In genomic region chr11:108752765-108753164, GRCm38 (mm10) we compare ENCODE assay signal across 18 mouse cellular contexts.
DNase-seq lines count a peak whose midpoint lies in the region; ATAC-seq lines count a peak whose summit lies in the region.
"Had no signal": no experiment of that assay in that cellular context is flagged by ENCODE, and none has a peak within 500 bp of the region (broad histone marks: within the 10 kb centered on the region; RNA-seq: fewer than 3 reads in every experiment).

No protein-coding gene starts in this region.

- no peaks in the 10 kb centered on the region for H3K36me3 ChIP-seq in forebrain, embryonic 12.5 days (replicated peaks)
- H3K36me3 ChIP-seq in forebrain, embryonic 14.5 days (ENCODE audit: control insufficient read depth, insufficient read depth, low read length), result no peaks in the 10 kb centered on the region
- no peaks in the 10 kb centered on the region for H3K36me3 ChIP-seq in heart, embryonic 13.5 days
- H3K36me3 ChIP-seq in limb, embryonic 13.5 days, result no peaks in the 10 kb centered on the region
- H3K36me3 ChIP-seq in limb, embryonic 10.5 days, result no peaks in the 10 kb centered on the region
- H3K36me3 ChIP-seq: embryonic facial prominence, embryonic 13.5 days; G1E; hindbrain, embryonic 13.5 days; liver, embryonic 13.5 days; midbrain, embryonic 13.5 days; neural tube, embryonic 15.5 days; stomach, embryonic 15.5 days had no signal

- 90% methylated on average over 2 of the region's 2 CpGs for WGBS in forebrain, embryonic 12.5 days
- 82% methylated on average over 2 of the region's 2 CpGs for WGBS in forebrain, embryonic 14.5 days
- WGBS in heart, embryonic 13.5 days, result 84% methylated on average over 2 of the region's 2 CpGs
- 75% methylated on average over 2 of the region's 2 CpGs for WGBS in limb, embryonic 13.5 days
- 93% methylated on average over 2 of the region's 2 CpGs for WGBS in limb, embryonic 10.5 days

- H3K9me3 ChIP-seq in forebrain, embryonic 12.5 days, result no peaks in the 10 kb centered on the region
- no peaks in the 10 kb centered on the region for H3K9me3 ChIP-seq in forebrain, embryonic 14.5 days (replicated peaks; ENCODE audit: control insufficient read depth, low read length)
- H3K9me3 ChIP-seq in heart, embryonic 13.5 days, result no peaks in the 10 kb centered on the region
- no peaks in the 10 kb centered on the region for H3K9me3 ChIP-seq in limb, embryonic 13.5 days
- no peaks in the 10 kb centered on the region for H3K9me3 ChIP-seq in limb, embryonic 10.5 days (replicated peaks)
- H3K9me3 ChIP-seq: embryonic facial prominence, embryonic 13.5 days; hindbrain, embryonic 13.5 days; liver, embryonic 13.5 days; midbrain, embryonic 13.5 days; neural tube, embryonic 15.5 days; stomach, embryonic 15.5 days had no signal

- no peaks in the 10 kb centered on the region for H3K27me3 ChIP-seq in forebrain, embryonic 12.5 days
- no peaks in the 10 kb centered on the region for H3K27me3 ChIP-seq in forebrain, embryonic 14.5 days (replicated peaks; ENCODE audit: control insufficient read depth, insufficient read depth, low read length)
- no peaks in the 10 kb centered on the region for H3K27me3 ChIP-seq in heart, embryonic 13.5 days (replicated peaks)
- no peaks in the 10 kb centered on the region for H3K27me3 ChIP-seq in limb, embryonic 13.5 days
- H3K27me3 ChIP-seq in limb, embryonic 10.5 days (ENCODE audit: low read depth, poor library complexity, severe bottlenecking), result no peaks in the 10 kb centered on the region
- H3K27me3 ChIP-seq: embryonic facial prominence, embryonic 13.5 days; hindbrain, embryonic 13.5 days; liver, embryonic 13.5 days; midbrain, embryonic 13.5 days; neural tube, embryonic 15.5 days; Patski; stomach, embryonic 15.5 days had no signal

- peaks cover 10% of the 10 kb centered on the region for H3K4me1 ChIP-seq in forebrain, embryonic 12.5 days
- H3K4me1 ChIP-seq in forebrain, embryonic 14.5 days (ENCODE audit: control insufficient read depth, insufficient read depth, low read length), result peaks cover 7% of the 10 kb centered on the region
- H3K4me1 ChIP-seq in heart, embryonic 13.5 days, result peaks cover 51% of the 10 kb centered on the region
- H3K4me1 ChIP-seq in limb, embryonic 13.5 days, result peaks cover 27% of the 10 kb centered on the region
- 0 out of 2 replicates have a peak, but pooled peaks cover 2% of the 10 kb centered on the region for H3K4me1 ChIP-seq in limb, embryonic 10.5 days

- no peak for ATAC-seq in forebrain, embryonic 12.5 days (ENCODE audit: low FRiP score)
- ATAC-seq in forebrain, embryonic 14.5 days, result no peak
- ATAC-seq in heart, embryonic 13.5 days (ENCODE audit: extremely low read depth, insufficient number of reproducible peaks, low FRiP score, low TSS enrichment), result no peak
- ATAC-seq in limb, embryonic 13.5 days (ENCODE audit: low FRiP score, low read depth), result no peak

- 0 out of 2 replicates have a peak overlapping the region, but pooled peaks have one; percentile 70 for H3K27ac ChIP-seq in forebrain, embryonic 12.5 days
- H3K27ac ChIP-seq in forebrain, embryonic 14.5 days (ENCODE audit: low read depth, low read length), result no peak overlapping the region
- H3K27ac ChIP-seq in heart, embryonic 13.5 days (replicated peaks), result peak overlapping the region; percentile 84; the same call in 1 of the 2 replicates
- peak overlapping the region; percentile 55; the same call in 1 of the 2 replicates for H3K27ac ChIP-seq in limb, embryonic 13.5 days
- H3K27ac ChIP-seq in limb, embryonic 10.5 days, result no peak overlapping the region
- H3K27ac ChIP-seq: hindbrain, embryonic 13.5 days; kidney, postnatal 0 days; liver, embryonic 13.5 days; macrophage had no signal

- no peak overlapping the region for H3K9ac ChIP-seq in forebrain, embryonic 12.5 days
- H3K9ac ChIP-seq in forebrain, embryonic 14.5 days (ENCODE audit: low read length), result no peak overlapping the region
- H3K9ac ChIP-seq in heart, embryonic 13.5 days, result no peak overlapping the region
- H3K9ac ChIP-seq in limb, embryonic 13.5 days, result no peak overlapping the region
- H3K9ac ChIP-seq: embryonic facial prominence, embryonic 13.5 days; hindbrain, embryonic 13.5 days; liver, embryonic 13.5 days; midbrain, embryonic 13.5 days; neural tube, embryonic 15.5 days; stomach, embryonic 15.5 days had no signal

- DNase-seq in forebrain, embryonic 14.5 days (ENCODE audit: low spot score), result no peak
- DNase-seq in heart, postnatal 4 days, result no peak
- DNase-seq in limb, embryonic 10.5 days (ENCODE audit: low spot score), result no peak
- peak; percentile 62 for DNase-seq in gonadal fat pad, adult 2 months (ENCODE audit: low read depth)
- no peak for DNase-seq in Muller cell, postnatal 12 days (ENCODE audit: inconsistent ontology term)
- DNase-seq: liver, embryonic 13.5 days had no signal

- no peak overlapping the region for H3K4me2 ChIP-seq in forebrain, embryonic 12.5 days
- no peak overlapping the region for H3K4me2 ChIP-seq in forebrain, embryonic 14.5 days (ENCODE audit: low read length)
- peak overlapping the region; percentile 50; the same call in 1 of the 2 replicates for H3K4me2 ChIP-seq in heart, embryonic 13.5 days
- no peak overlapping the region for H3K4me2 ChIP-seq in limb, embryonic 13.5 days (replicated peaks)
- H3K4me2 ChIP-seq: liver, embryonic 13.5 days; midbrain, embryonic 13.5 days; neural tube, embryonic 15.5 days; stomach, embryonic 15.5 days had no signal

- H3K4me3 ChIP-seq in forebrain, embryonic 12.5 days (replicated peaks), result no peak overlapping the region
- no peak overlapping the region for H3K4me3 ChIP-seq in forebrain, embryonic 14.5 days (ENCODE audit: low read depth, low read length)
- H3K4me3 ChIP-seq in heart, embryonic 13.5 days, result no peak overlapping the region
- H3K4me3 ChIP-seq in limb, embryonic 13.5 days, result no peak overlapping the region
- H3K4me3 ChIP-seq in limb, embryonic 10.5 days, result no peak overlapping the region
- H3K4me3 ChIP-seq: embryonic facial prominence, embryonic 13.5 days; hindbrain, embryonic 13.5 days; liver, embryonic 13.5 days; midbrain, embryonic 13.5 days; neural tube, embryonic 15.5 days; stomach, embryonic 15.5 days had no signal

Comparison
In these comparisons a context has a peak if more than half of its experiments do, and no peak if none do; other contexts are left out.
1. H3K27ac ChIP-seq: peak in forebrain, embryonic 12.5 days (single experiment), heart, embryonic 13.5 days (single experiment) and limb, embryonic 13.5 days (single experiment); none in forebrain, embryonic 14.5 days (single experiment) and limb, embryonic 10.5 days (single experiment).